Mouse (Mus musculus) limb, embryonic 11.5 days (tissue): Measurements from ENCODE around the gene Mrpl58. TPM values are rescaled to one million over a fixed set of nuclear protein-coding genes. Genes with fewer than 3 reads are reported as not detected.
"Not testable (repeated sequence)": the region's sequence is repeated elsewhere in the genome, so short reads cannot be mapped to it uniquely, and the experiment has no call there.

ENCODE experiments used
- ATAC-seq: fragments of 200-750 bp; cut with Nextera tagmentation; 2 replicates; pipeline ENCODE4 v1.8.0; 2017; ENCODE audit warnings: low read depth; ENCODE audit not compliant: insufficient number of reproducible peaks, low FRiP score, low TSS enrichment
- DNase-seq: peaks from one replicate; pipeline ENCODE4 v3.0.0-alpha.2; 2015; ENCODE audit warnings: low spot score
- H3K27ac ChIP-seq: fragments of 300-500 bp; sonication (generic); replicated peaks from 2 replicates; pipeline ENCODE4 v1.5.1; 2014; ENCODE audit warnings: low read depth, mild to moderate bottlenecking, low read length
- H3K27me3 ChIP-seq: fragments of 300-500 bp; sonication (generic); 2 replicates; pipeline ENCODE4 v1.6.1; 2014; ENCODE audit warnings: mild to moderate bottlenecking, low read length, mixed read lengths; ENCODE audit not compliant: control insufficient read depth, insufficient read depth
- H3K36me3 ChIP-seq: fragments of 300-500 bp; sonication (generic); 2 replicates; pipeline ENCODE4 v1.6.1; 2014; ENCODE audit warnings: mild to moderate bottlenecking, low read length, moderate library complexity, mixed read lengths; ENCODE audit not compliant: control insufficient read depth, insufficient read depth
- H3K4me1 ChIP-seq: fragments of 300-500 bp; sonication (generic); 2 replicates; pipeline ENCODE4 v1.6.1; 2014; ENCODE audit warnings: low read length, mixed read lengths; ENCODE audit not compliant: control insufficient read depth, insufficient read depth
- H3K4me2 ChIP-seq: fragments of 300-500 bp; sonication (generic); 2 replicates; pipeline ENCODE4 v1.6.1; 2014; ENCODE audit warnings: low read depth, mild to moderate bottlenecking, moderate library complexity; ENCODE audit not compliant: severe bottlenecking
- H3K4me3 ChIP-seq: fragments of 300-500 bp; sonication (generic); 2 replicates; pipeline ENCODE4 v1.5.1; 2014; ENCODE audit warnings: low read depth, low read length
- H3K9ac ChIP-seq: fragments of 300-500 bp; sonication (generic); 2 replicates; pipeline ENCODE4 v1.6.1; 2014; ENCODE audit warnings: mild to moderate bottlenecking, low read length
- H3K9me3 ChIP-seq: fragments of 300-500 bp; sonication (generic); 2 replicates; pipeline ENCODE4 v1.6.1; 2016; ENCODE audit warnings: low read length; ENCODE audit not compliant: control insufficient read depth
- WGBS: fragments of 180-500 bp; shearing (Covaris S2); extraction: QIAGEN DNeasy Blood & Tissue Kit; methylation state at CpG from one replicate; pipeline ENCODE4 v1.1.7; 2014; 5-methylcytosine and 5-hydroxymethylcytosine counted together
- polyA plus RNA-seq: library from polyadenylated mRNA; unstranded; fragments of >200 nt; fragmentation: Nextera tagmentation; extraction: Ambion mirVana; gene quantifications from 2 replicates; pipeline ENCODE4 v1.2.1, GENCODE M21; 2014

Gene Mrpl58
- polyA plus RNA-seq, 1 experiment from 2014 or later: 187 TPM

- 0 out of 2 replicates have a peak, but pooled peaks cover 4% of the 10 kb centered on the region for H3K4me1 ChIP-seq
- ATAC-seq: no peak
- H3K4me3 ChIP-seq: no peak overlapping the region
- no peak for DNase-seq
- no peaks in the 10 kb centered on the region for H3K27me3 ChIP-seq
- no peak overlapping the region for H3K27ac ChIP-seq
- WGBS: 88% methylated on average over 7 of the region's 7 CpGs
- H3K4me2 ChIP-seq: no peak overlapping the region
- no peak overlapping the region for H3K9ac ChIP-seq
- H3K36me3 ChIP-seq: no peaks in the 10 kb centered on the region
- H3K9me3 ChIP-seq: no peaks in the 10 kb centered on the region
Observed at GRCm38 (mm10) chr11:115452281-115452860, 48.8 kb downstream of the Mrpl58 start.

GRCm38 (mm10) chr11:115453306-115453705 is 49.8 kb downstream of the Mrpl58 start:
- no peaks in the 10 kb centered on the region for H3K27me3 ChIP-seq
- 79% methylated on average over 4 of the region's 4 CpGs for WGBS
- no peaks in the 10 kb centered on the region for H3K9me3 ChIP-seq
- no peak for DNase-seq
- no peak overlapping the region for H3K9ac ChIP-seq
- H3K4me2 ChIP-seq: no peak overlapping the region
- no peak for ATAC-seq
- H3K4me3 ChIP-seq: no peak overlapping the region
- no peaks in the 10 kb centered on the region for H3K36me3 ChIP-seq
- H3K27ac ChIP-seq: no peak overlapping the region
- H3K4me1 ChIP-seq: 0 out of 2 replicates have a peak, but pooled peaks cover 4% of the 10 kb centered on the region

DNA sequence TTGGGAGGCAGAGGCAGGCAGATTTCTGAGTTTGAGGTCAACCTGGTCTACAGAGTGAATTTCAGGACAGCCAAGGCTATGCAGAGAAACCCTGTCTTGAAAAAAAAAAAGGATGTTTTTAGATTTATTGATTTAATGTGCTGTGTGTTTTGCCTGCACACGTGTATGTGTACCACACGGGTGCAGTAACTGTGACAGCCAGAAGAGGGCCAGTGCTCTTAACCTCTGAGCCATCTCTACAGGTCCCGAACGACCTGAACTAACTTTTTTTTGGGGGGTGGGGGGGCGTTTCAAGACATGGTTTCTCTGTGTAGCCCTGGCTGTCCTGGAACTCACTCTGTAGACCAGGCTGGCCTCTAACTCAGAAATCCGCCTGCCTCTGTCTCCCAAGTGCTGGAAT is 51.3 kb downstream of the Mrpl58 start:
- not testable (repeated sequence) for H3K27me3 ChIP-seq, H3K4me2 ChIP-seq, H3K27ac ChIP-seq, H3K4me1 ChIP-seq, H3K4me3 ChIP-seq, H3K36me3 ChIP-seq, DNase-seq, ATAC-seq, H3K9ac ChIP-seq, H3K9me3 ChIP-seq
- WGBS: 90% methylated on average over 6 of the region's 6 CpGs

- WGBS: 86% methylated on average over 15 of the region's 15 CpGs
- DNase-seq (no peak), ATAC-seq (no peak)
- no peaks in the 10 kb centered on the region for H3K9me3 ChIP-seq
- no peaks in the 10 kb centered on the region for H3K27me3 ChIP-seq
- H3K27ac ChIP-seq: no peak overlapping the region
- no peak overlapping the region for H3K4me3 ChIP-seq
- H3K36me3 ChIP-seq: no peaks in the 10 kb centered on the region
- no peak overlapping the region for H3K9ac ChIP-seq
- no peak overlapping the region for H3K4me2 ChIP-seq
- H3K4me1 ChIP-seq: 0 out of 2 replicates have a peak, but pooled peaks cover 2% of the 10 kb centered on the region
Observed at GRCm38 (mm10) chr11:115455619-115456018, 52.1 kb downstream of the Mrpl58 start.

DNA sequence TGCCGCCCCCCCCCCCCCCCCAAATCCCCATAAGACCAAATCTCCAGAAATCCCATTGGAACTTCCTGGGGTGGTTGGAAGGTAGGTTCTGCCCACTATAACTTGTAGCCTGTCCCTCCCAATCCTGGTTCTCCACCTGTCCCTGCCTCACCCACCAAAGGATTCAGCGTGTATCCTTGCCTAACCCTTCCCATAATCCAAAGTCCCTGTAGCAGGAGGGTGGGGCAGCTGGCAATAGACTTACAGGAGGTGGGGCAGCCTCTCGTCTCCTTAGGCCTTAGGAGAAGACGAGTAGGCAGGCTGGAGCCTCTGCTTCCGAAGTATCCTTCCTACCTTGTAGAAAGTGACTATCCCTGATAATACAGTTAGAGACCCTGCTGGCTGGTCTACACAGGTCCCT is 52.6 kb downstream of the Mrpl58 start:
- Histone ChIP-seq H3K9ac (no peak overlapping the region), H3K27me3 (no peaks in the 10 kb centered on the region), H3K4me3 (no peak overlapping the region), H3K4me2 (no peak overlapping the region), H3K36me3 (no peaks in the 10 kb centered on the region), H3K27ac (no peak overlapping the region), H3K9me3 (no peaks in the 10 kb centered on the region), H3K4me1 (0 out of 2 replicates have a peak, but pooled peaks cover 2% of the 10 kb centered on the region)
- ATAC-seq: no peak
- DNase-seq: no peak
- 95% methylated on average over 5 of the region's 5 CpGs for WGBS

GRCm38 (mm10) chr11:115457405-115457804 is 53.9 kb downstream of the Mrpl58 start:
- Histone ChIP-seq H3K9me3 (no peaks in the 10 kb centered on the region), H3K9ac (no peak overlapping the region), H3K36me3 (no peaks in the 10 kb centered on the region), H3K4me3 (no peak overlapping the region), H3K27ac (no peak overlapping the region), H3K4me1 (0 out of 2 replicates have a peak, but pooled peaks cover 2% of the 10 kb centered on the region), H3K27me3 (no peaks in the 10 kb centered on the region), H3K4me2 (no peak overlapping the region)
- 28% methylated on average over 6 of the region's 6 CpGs for WGBS
- DNase-seq (no peak), ATAC-seq (no peak)

- Histone ChIP-seq H3K4me3 (no peak overlapping the region), H3K27me3 (no peaks in the 10 kb centered on the region), H3K36me3 (no peaks in the 10 kb centered on the region; the same call in 1 of the 2 replicates), H3K4me1 (0 out of 2 replicates have a peak, but pooled peaks cover 2% of the 10 kb centered on the region), H3K4me2 (no peak overlapping the region), H3K9me3 (no peaks in the 10 kb centered on the region), H3K27ac (no peak overlapping the region), H3K9ac (no peak overlapping the region)
- WGBS: 19% methylated on average over 8 of the region's 8 CpGs
- ATAC-seq: no peak
- DNase-seq: no peak
Observed at GRCm38 (mm10) chr11:115460976-115461375, 57.4 kb downstream of the Mrpl58 start.

GRCm38 (mm10) chr11:115461846-115462242 is 58.3 kb downstream of the Mrpl58 start:
- DNase-seq (no peak), ATAC-seq (no peak)
- no peaks in the 10 kb centered on the region for H3K27me3 ChIP-seq
- no peaks in the 10 kb centered on the region; the same call in 1 of the 2 replicates for H3K36me3 ChIP-seq
- H3K27ac ChIP-seq: no peak overlapping the region
- H3K4me1 ChIP-seq: 0 out of 2 replicates have a peak, but pooled peaks cover 2% of the 10 kb centered on the region
- H3K4me3 ChIP-seq: no peak overlapping the region
- no peak overlapping the region for H3K4me2 ChIP-seq
- no peaks in the 10 kb centered on the region for H3K9me3 ChIP-seq
- H3K9ac ChIP-seq: no peak overlapping the region
- WGBS: 71% methylated on average over 5 of the region's 5 CpGs
